Mouse (Mus musculus): Measurements from ENCODE around the gene Syngr4. TPM values are rescaled to one million over a fixed set of nuclear protein-coding genes. Genes with fewer than 3 reads are reported as not detected.

The Syngr4 gene
- polyA plus RNA-seq, 1 experiment = 764 TPM

DNA sequence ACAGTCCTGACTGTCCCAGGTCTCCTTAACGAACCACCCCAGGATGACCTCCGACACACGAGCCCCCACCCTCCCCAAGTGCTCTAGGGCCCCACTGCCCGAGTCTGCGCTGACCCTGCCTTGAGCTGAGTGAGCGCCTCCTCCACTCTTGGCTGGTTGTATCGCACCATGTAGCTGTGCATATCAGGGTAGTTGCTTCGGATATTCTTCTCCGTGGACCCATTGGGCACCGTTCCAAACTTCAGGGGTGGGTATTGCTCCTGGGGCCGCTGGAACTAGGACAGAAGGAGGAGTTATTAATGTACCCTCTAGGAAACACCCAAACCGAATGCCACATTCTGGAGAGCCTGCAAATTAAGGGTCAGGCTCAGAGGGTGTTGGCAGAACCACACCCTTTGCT lies 43.4 kb downstream of the Syngr4 start:
- TF ChIP-seq POLR2A (IDR thresholded peaks at IDR 0.05; ENCODE audit: control insufficient read depth, low read depth, low read length) = no peak
- TF ChIP-seq CTCF (IDR thresholded peaks at IDR 0.05; ENCODE audit: control insufficient read depth, insufficient read depth, insufficient replicate concordance, low read depth, low read length) = no peak
- Histone ChIP-seq H3K36me3 (ENCODE audit: control insufficient read depth, insufficient read depth, low read length) (no peaks in the 10 kb centered on the region), H3K4me1 (ENCODE audit: control insufficient read depth, insufficient read depth, low read length) (peaks cover 19% of the 10 kb centered on the region), H3K4me3 (ENCODE audit: control insufficient read depth, low read depth, low read length) (no peak overlapping the region), H3K27ac (ENCODE audit: control insufficient read depth, insufficient read depth, low read depth, low read length) (no peak overlapping the region), H3K27me3 (ENCODE audit: control insufficient read depth, insufficient read depth, low read length) (no peaks in the 10 kb centered on the region)

DNA sequence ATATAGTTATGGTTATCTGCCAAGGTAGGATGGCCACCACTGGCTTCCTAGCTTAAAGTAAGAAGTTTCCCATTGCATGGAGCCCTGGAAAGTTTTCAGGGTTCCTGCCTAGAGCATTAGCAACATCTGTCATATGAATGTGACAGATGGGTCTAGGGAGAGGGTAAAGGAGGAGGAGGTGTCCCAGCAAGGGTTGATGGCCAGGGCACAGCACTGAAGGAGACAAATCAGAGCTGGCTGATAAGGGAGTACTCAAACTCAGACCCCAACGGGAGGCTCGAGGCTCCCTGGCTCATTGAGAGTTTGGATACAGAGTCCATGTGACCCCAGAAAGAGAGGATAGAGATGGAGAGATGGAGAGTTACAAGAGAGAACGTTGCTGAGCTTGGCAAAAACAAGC lies 45.9 kb downstream of the Syngr4 start:
- H3K4me3 ChIP-seq (ENCODE audit: control insufficient read depth, low read depth, low read length) = no peak overlapping the region
- H3K36me3 ChIP-seq (ENCODE audit: control insufficient read depth, insufficient read depth, low read length) = no peaks in the 10 kb centered on the region
- H3K27ac ChIP-seq (ENCODE audit: control insufficient read depth, insufficient read depth, low read depth, low read length) = no peak overlapping the region
- no peaks in the 10 kb centered on the region for H3K4me1 ChIP-seq (ENCODE audit: control insufficient read depth, insufficient read depth, low read length)
- TF ChIP-seq POLR2A (IDR thresholded peaks at IDR 0.05; ENCODE audit: control insufficient read depth, low read depth, low read length) (no peak), CTCF (IDR thresholded peaks at IDR 0.05; ENCODE audit: control insufficient read depth, insufficient read depth, insufficient replicate concordance, low read depth, low read length) (no peak)
- H3K27me3 ChIP-seq (ENCODE audit: control insufficient read depth, insufficient read depth, low read length) = no peaks in the 10 kb centered on the region

DNA sequence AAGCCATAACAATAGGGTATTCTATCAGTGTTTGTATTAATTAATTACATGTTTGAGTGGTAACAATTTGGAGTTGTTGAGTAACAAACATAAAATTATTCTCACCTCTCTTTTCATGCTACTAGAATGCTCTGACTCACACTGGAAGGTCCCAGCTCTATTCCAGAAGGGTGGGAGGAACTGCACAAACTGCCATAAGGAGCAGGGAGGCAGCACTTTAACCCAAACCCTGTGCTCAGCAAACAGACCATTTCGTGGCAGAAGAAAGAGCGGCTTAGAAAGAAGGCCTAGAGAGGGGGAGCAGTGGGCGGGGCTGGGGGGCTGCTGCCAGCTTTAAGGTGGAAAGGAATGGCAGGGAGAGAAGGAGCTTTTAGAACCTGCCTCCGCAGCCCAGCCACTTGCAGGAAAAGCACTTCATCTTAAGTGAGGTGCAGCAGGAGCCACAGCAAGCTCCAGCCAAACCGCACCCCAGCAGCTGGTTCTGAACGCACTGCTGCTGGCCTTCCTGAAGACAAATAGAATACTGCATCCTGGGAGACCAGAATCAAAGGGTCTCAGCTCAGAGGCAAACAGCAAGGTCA lies 48.0 kb downstream of the Syngr4 start:
- no peaks in the 10 kb centered on the region for H3K27me3 ChIP-seq (ENCODE audit: control insufficient read depth, insufficient read depth, low read length)
- no peaks in the 10 kb centered on the region for H3K4me1 ChIP-seq (ENCODE audit: control insufficient read depth, insufficient read depth, low read length)
- no peaks in the 10 kb centered on the region for H3K36me3 ChIP-seq (ENCODE audit: control insufficient read depth, insufficient read depth, low read length)
- no peak for TF ChIP-seq CTCF (IDR thresholded peaks at IDR 0.05; ENCODE audit: control insufficient read depth, insufficient read depth, insufficient replicate concordance, low read depth, low read length)
- TF ChIP-seq POLR2A (IDR thresholded peaks at IDR 0.05; ENCODE audit: control insufficient read depth, low read depth, low read length) = no peak
- H3K27ac ChIP-seq (ENCODE audit: control insufficient read depth, insufficient read depth, low read depth, low read length) = no peak overlapping the region
- no peak overlapping the region for H3K4me3 ChIP-seq (ENCODE audit: control insufficient read depth, low read depth, low read length)

DNA sequence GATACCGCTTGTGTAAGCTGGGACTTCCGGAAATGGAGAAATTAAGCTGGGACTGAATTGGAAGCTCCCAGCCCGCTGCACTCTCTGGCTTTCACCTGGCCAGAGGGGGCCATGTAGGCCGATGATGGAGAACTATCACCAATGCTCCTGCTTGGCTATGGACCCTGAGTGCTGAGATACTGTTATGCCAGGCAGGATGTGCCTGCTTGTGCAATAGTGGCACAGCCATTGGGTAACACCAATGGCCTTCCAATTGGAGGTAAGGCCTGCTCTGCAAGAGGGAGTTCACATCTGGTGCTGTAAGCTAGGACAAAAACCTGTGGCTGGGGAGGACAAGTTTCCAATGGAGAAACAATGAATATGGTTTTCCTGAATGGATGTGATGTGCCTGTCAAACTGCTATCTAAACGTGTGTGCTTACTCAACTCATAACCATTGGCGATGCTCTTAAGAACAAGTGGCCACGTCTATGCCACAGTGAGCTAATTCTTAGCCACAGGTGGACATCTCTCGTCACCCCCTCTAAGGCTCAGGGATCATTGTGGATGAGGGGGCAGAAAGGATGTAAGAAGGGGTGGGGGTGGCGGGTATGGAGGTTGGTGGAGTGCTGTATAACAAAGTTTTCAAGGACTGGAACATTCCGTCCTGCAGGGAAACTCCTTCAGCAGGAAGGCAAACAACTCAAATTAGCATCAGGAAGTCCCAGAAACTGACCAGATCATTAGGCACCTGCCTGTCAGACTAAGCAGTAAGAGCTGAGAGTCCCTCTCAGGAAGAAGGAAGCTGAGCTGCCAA lies 53.4 kb downstream of the Syngr4 start:
- no peak overlapping the region for H3K4me3 ChIP-seq (ENCODE audit: control insufficient read depth, low read depth, low read length)
- H3K27me3 ChIP-seq (ENCODE audit: control insufficient read depth, insufficient read depth, low read length) = no peaks in the 10 kb centered on the region
- H3K36me3 ChIP-seq (ENCODE audit: control insufficient read depth, insufficient read depth, low read length) = no peaks in the 10 kb centered on the region
- TF ChIP-seq POLR2A (IDR thresholded peaks at IDR 0.05; ENCODE audit: control insufficient read depth, low read depth, low read length) (no peak), CTCF (IDR thresholded peaks at IDR 0.05; ENCODE audit: control insufficient read depth, insufficient read depth, insufficient replicate concordance, low read depth, low read length) (no peak)
- H3K27ac ChIP-seq (ENCODE audit: control insufficient read depth, insufficient read depth, low read depth, low read length) = no peak overlapping the region
- no peaks in the 10 kb centered on the region for H3K4me1 ChIP-seq (ENCODE audit: control insufficient read depth, insufficient read depth, low read length)

Other genes with a start within 250 kb of the Syngr4 start
- 0.37 and 0.42 TPM in 2 replicates for gene Fut2, start 230.3 kb downstream of the Syngr4 start, polyA plus RNA-seq (2012; rRNA removed)
- 6.5 and 10.8 TPM in 2 replicates for gene Ntn5, start 212.7 kb downstream of the Syngr4 start, polyA plus RNA-seq (2012; rRNA removed)
- gene Sec1, start 202.3 kb downstream of the Syngr4 start, polyA plus RNA-seq (2012; rRNA removed) = 61.0 and 71.6 TPM in 2 replicates
- gene Car11, start 196.9 kb downstream of the Syngr4 start, polyA plus RNA-seq (2012; rRNA removed) = 2.3 and 3.3 TPM in 2 replicates
- 11.2 and 12.9 TPM in 2 replicates for gene Dbp, start 191.6 kb downstream of the Syngr4 start, polyA plus RNA-seq (2012; rRNA removed)
- 517 and 652 TPM in 2 replicates for gene Rpl18, start 181.3 kb downstream of the Syngr4 start, polyA plus RNA-seq (2012; rRNA removed)
- 33.4 and 34.6 TPM in 2 replicates for gene Sphk2, start 178.7 kb downstream of the Syngr4 start, polyA plus RNA-seq (2012; rRNA removed)
- 145 and 176 TPM in 2 replicates for gene Fam83e, start 175.5 kb downstream of the Syngr4 start, polyA plus RNA-seq (2012; rRNA removed)
- gene Spaca4, start 170.9 kb downstream of the Syngr4 start, polyA plus RNA-seq (2012; rRNA removed) = 589 and 614 TPM in 2 replicates
- gene Lmtk3, start 113.0 kb downstream of the Syngr4 start, polyA plus RNA-seq (2012; rRNA removed) = 23.1 and 26.1 TPM in 2 replicates
- gene Sult2b1, start 112.0 kb downstream of the Syngr4 start, polyA plus RNA-seq (2012; rRNA removed) = 8.8 and 9.5 TPM in 2 replicates
- gene Cyth2, start 82.1 kb downstream of the Syngr4 start, polyA plus RNA-seq (2012; rRNA removed) = 149 and 166 TPM in 2 replicates
- 0.06 and 0.11 TPM in 2 replicates for gene Kcnj14, start 71.9 kb downstream of the Syngr4 start, polyA plus RNA-seq (2012; rRNA removed)
- gene Grwd1, start 65.8 kb downstream of the Syngr4 start, polyA plus RNA-seq (2012; rRNA removed) = 11.2 and 12.1 TPM in 2 replicates
- 67.4 and 82.4 TPM in 2 replicates for gene Kdelr1, start 23.9 kb downstream of the Syngr4 start, polyA plus RNA-seq (2012; rRNA removed)
- 21.1 and 22.3 TPM in 2 replicates for gene Grin2d, start 18.3 kb downstream of the Syngr4 start, polyA plus RNA-seq (2012; rRNA removed)
- 8.1 and 8.8 TPM in 2 replicates for gene Tmem143, start 227 bp upstream of the Syngr4 start, polyA plus RNA-seq (2012; rRNA removed)
- gene Emp3, start 24.7 kb upstream of the Syngr4 start, polyA plus RNA-seq (2012; rRNA removed) = 80.7 and 85.0 TPM in 2 replicates
- gene Ccdc114, start 27.4 kb upstream of the Syngr4 start, polyA plus RNA-seq (2012; rRNA removed) = 19.7 and 26.2 TPM in 2 replicates
- gene Abcc6, start 133.6 kb upstream of the Syngr4 start, polyA plus RNA-seq (2012; rRNA removed) = 0.67 and 1.0 TPM in 2 replicates
- 48.7 and 49.8 TPM in 2 replicates for gene Nomo1, start 137.0 kb upstream of the Syngr4 start, polyA plus RNA-seq (2012; rRNA removed)
- gene Kcnj11, start 204.1 kb upstream of the Syngr4 start, polyA plus RNA-seq (2012; rRNA removed) = 1.3 and 1.7 TPM in 2 replicates